Mouse (Mus musculus): ENCODE measurements at regions not wholly inside any gene's neighbourhood (a gene's known extent, or its start where the extent isn't known, plus 50 kb on each side); places are given as distances from the start of the nearest gene placed in this dataset.
A peak's percentile ranks its signal among the peaks of the same experiment; 100 is the strongest.
"Not testable (repeated sequence)": the region's sequence is repeated elsewhere in the genome, so short reads cannot be mapped to it uniquely, and the experiment has no call there.

GRCm38 (mm10) chr5:148706323-148707120 lies 153.9 kb upstream of the Ubl3 start:
- no peak for DNase-seq

GRCm38 (mm10) chr5:148704769-148705168 lies 152.2 kb upstream of the Ubl3 start:
- no peak for DNase-seq

GRCm38 (mm10) chr5:148701859-148702258 lies 149.3 kb upstream of the Ubl3 start:
- DNase-seq: no peak

GRCm38 (mm10) chr5:148701001-148701400 lies 148.4 kb upstream of the Ubl3 start:
- DNase-seq: no peak

GRCm38 (mm10) chr5:148700240-148700639 lies 147.7 kb upstream of the Ubl3 start:
- DNase-seq: no peak

GRCm38 (mm10) chr5:148697631-148698368 lies 145.2 kb upstream of the Ubl3 start:
- DNase-seq: peak; percentile 45

- no peak for DNase-seq
These were observed 141.8 kb upstream of the Ubl3 start for GRCm38 (mm10) chr5:148694352-148694751.

- no peak for DNase-seq
These were observed 138.9 kb upstream of the Ubl3 start for GRCm38 (mm10) chr5:148691486-148691885.

GRCm38 (mm10) chr5:148690823-148691197 lies 138.2 kb upstream of the Ubl3 start:
- no peak for DNase-seq

GRCm38 (mm10) chr5:148690158-148690822 lies 137.7 kb upstream of the Ubl3 start:
- no peak for DNase-seq

GRCm38 (mm10) chr5:148689297-148689696 lies 136.7 kb upstream of the Ubl3 start:
- DNase-seq: no peak

GRCm38 (mm10) chr5:148688501-148688900 lies 135.9 kb upstream of the Ubl3 start:
- DNase-seq: no peak

GRCm38 (mm10) chr5:148687827-148688226 lies 135.2 kb upstream of the Ubl3 start:
- DNase-seq: no peak

- no peak for DNase-seq
These were observed 131.6 kb upstream of the Ubl3 start for GRCm38 (mm10) chr5:148684216-148684615.

- DNase-seq: no peak
These were observed 130.0 kb upstream of the Ubl3 start for GRCm38 (mm10) chr5:148682553-148682952.

- no peak for DNase-seq
These were observed 127.8 kb upstream of the Ubl3 start for GRCm38 (mm10) chr5:148680341-148680740.

- DNase-seq: no peak
These were observed 127.0 kb upstream of the Ubl3 start for GRCm38 (mm10) chr5:148679586-148679985.

GRCm38 (mm10) chr5:148678285-148678937 lies 125.8 kb upstream of the Ubl3 start:
- DNase-seq: not testable (repeated sequence)

GRCm38 (mm10) chr5:148674281-148674680 lies 121.7 kb upstream of the Ubl3 start:
- DNase-seq: no peak

GRCm38 (mm10) chr5:148662281-148662741 lies 109.7 kb upstream of the Ubl3 start:
- DNase-seq: peak; percentile 60

- no peak for DNase-seq
These were observed 108.5 kb upstream of the Ubl3 start for GRCm38 (mm10) chr5:148661120-148661519.

- no peak for DNase-seq
These were observed 105.5 kb upstream of the Ubl3 start for GRCm38 (mm10) chr5:148657936-148658640.

Data from gastrocnemius, postnatal 10 days (tissue).